Mouse (Mus musculus): ENCODE data around the gene Snx29.

DNA sequence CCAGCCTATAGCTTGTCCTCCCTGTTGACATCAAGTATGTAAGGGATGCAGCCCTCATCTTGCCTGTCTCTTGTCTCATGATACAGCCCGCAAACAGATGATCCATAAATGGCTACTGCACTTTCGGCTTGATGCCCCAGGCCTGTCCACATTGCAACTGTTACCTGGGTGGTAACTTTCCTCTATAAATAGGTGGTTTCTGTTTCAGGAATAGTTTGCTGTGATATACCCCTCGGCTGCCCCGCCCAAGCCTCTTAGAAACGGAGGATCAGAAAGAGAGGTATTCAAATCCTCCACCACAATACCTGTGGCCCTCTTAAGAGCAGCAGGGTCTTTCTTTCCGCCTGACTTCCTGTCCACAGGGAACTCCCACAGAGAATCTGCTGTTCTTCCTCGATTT is 9.2 kb upstream of the Snx29 start, which contains the start of gene Tnfrsf17:
- TF ChIP-seq POLR2A (IDR thresholded peaks at IDR 0.05; ENCODE audit: control insufficient read depth, extremely low read depth, insufficient read depth, low read length, poor library complexity) (no peak), CTCF (IDR thresholded peaks at IDR 0.05; ENCODE audit: borderline replicate concordance, control insufficient read depth, extremely low read depth, insufficient read depth, low read length, poor library complexity) (no peak)
